Mouse (Mus musculus) limb, embryonic 14.5 days (tissue): ENCODE results near the gene Dnaja4. TPM values are rescaled to one million over a fixed set of nuclear protein-coding genes. Genes with fewer than 3 reads are reported as not detected.

Experiments
- ATAC-seq: fragments of 200-750 bp; cut with Nextera tagmentation; 2 replicates; pipeline ENCODE4 v1.8.0; 2017; ENCODE audit warnings: low read depth, moderate number of reproducible peaks, moderate TSS enrichment; ENCODE audit not compliant: low FRiP score
- DNase-seq: peaks from one replicate; pipeline ENCODE4 v3.0.0-alpha.2; 2015; ENCODE audit warnings: low spot score
- H3K27ac ChIP-seq: fragments of 300-500 bp; sonication (generic); replicated peaks from 2 replicates; pipeline ENCODE4 v1.5.1; 2014; ENCODE audit warnings: low read depth, mild to moderate bottlenecking, low read length, moderate library complexity, mixed read lengths
- H3K27me3 ChIP-seq: fragments of 300-500 bp; sonication (generic); 2 replicates; pipeline ENCODE4 v1.6.1; 2014; ENCODE audit warnings: low read length, mixed read lengths; ENCODE audit not compliant: control insufficient read depth, insufficient read depth
- H3K36me3 ChIP-seq: fragments of 300-500 bp; sonication (generic); 2 replicates; pipeline ENCODE4 v1.6.1; 2014; ENCODE audit warnings: mild to moderate bottlenecking, low read length, moderate library complexity, mixed read lengths; ENCODE audit not compliant: control insufficient read depth, insufficient read depth
- H3K4me1 ChIP-seq: fragments of 300-500 bp; sonication (generic); 2 replicates; pipeline ENCODE4 v1.6.1; 2014; ENCODE audit warnings: antibody characterized with exemption, low read length, mixed read lengths; ENCODE audit not compliant: control insufficient read depth, insufficient read depth
- H3K4me2 ChIP-seq: fragments of 300-500 bp; sonication (generic); replicated peaks from 2 replicates; pipeline ENCODE4 v1.6.1; 2014; ENCODE audit warnings: low read depth, mild to moderate bottlenecking, low read length, moderate library complexity; ENCODE audit not compliant: severe bottlenecking
- H3K4me3 ChIP-seq: fragments of 300-500 bp; sonication (generic); replicated peaks from 2 replicates; pipeline ENCODE4 v1.5.1; 2014; ENCODE audit warnings: low read length
- H3K9ac ChIP-seq: fragments of 300-500 bp; sonication (generic); 2 replicates; pipeline ENCODE4 v1.6.1; 2014; ENCODE audit warnings: mild to moderate bottlenecking, low read depth, low read length, moderate library complexity; ENCODE audit not compliant: severe bottlenecking
- H3K9me3 ChIP-seq: fragments of 300-500 bp; sonication (generic); 2 replicates; pipeline ENCODE4 v1.6.1; 2016; ENCODE audit warnings: low read length; ENCODE audit not compliant: control insufficient read depth
- POLR2A ChIP-seq: fragments of 200-500 bp; IDR thresholded peaks from 2 replicates; pipeline ENCODE4 v1.8.0; 2012; ENCODE audit warnings: inconsistent platforms, mild to moderate bottlenecking, moderate library complexity, borderline replicate concordance; ENCODE audit not compliant: insufficient read depth, insufficient read length; ENCODE audit errors: extremely low read depth
- WGBS: fragments of 180-500 bp; shearing (Covaris S2); extraction: QIAGEN DNeasy Blood & Tissue Kit; methylation state at CpG from one replicate; pipeline ENCODE4 v1.1.7; 2014; 5-methylcytosine and 5-hydroxymethylcytosine counted together
- polyA plus RNA-seq, 2 experiments: library from polyadenylated mRNA; depleted of rRNA in 1 of 2; stranded (reverse) in 1 of 2; unstranded in 1 of 2; fragments of >200 nt; fragmentation: Nextera tagmentation in 1 of 2; extraction: Ambion mirVana in 1 of 2; gene quantifications; 2 replicates each; pipeline versions ENCODE4 v1.2.1 to v1.2.3; 2012 to 2014

The Dnaja4 gene
- polyA plus RNA-seq, 2 experiments: 11.2 to 12.0 TPM

DNA sequence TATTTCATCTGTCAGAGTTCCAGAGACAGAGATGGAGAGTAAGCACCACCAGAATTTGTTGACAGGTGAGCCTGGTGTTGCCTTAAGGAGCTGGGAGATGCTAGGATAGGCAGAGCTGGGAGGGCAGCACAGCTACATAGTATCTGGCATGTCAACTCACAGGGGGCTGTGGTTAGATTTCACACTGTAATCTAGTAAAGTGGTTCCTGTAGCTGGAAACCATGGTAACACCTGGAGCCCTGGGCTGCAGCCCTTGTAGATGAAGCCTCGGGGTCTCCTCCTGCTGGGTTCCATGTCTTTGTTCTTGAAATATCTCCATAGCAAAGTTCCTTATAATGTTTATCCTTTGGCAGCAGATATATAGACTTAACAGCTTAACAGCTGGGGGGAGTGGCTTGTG is 6.9 kb downstream of the Dnaja4 start:
- DNase-seq: no peak

DNA sequence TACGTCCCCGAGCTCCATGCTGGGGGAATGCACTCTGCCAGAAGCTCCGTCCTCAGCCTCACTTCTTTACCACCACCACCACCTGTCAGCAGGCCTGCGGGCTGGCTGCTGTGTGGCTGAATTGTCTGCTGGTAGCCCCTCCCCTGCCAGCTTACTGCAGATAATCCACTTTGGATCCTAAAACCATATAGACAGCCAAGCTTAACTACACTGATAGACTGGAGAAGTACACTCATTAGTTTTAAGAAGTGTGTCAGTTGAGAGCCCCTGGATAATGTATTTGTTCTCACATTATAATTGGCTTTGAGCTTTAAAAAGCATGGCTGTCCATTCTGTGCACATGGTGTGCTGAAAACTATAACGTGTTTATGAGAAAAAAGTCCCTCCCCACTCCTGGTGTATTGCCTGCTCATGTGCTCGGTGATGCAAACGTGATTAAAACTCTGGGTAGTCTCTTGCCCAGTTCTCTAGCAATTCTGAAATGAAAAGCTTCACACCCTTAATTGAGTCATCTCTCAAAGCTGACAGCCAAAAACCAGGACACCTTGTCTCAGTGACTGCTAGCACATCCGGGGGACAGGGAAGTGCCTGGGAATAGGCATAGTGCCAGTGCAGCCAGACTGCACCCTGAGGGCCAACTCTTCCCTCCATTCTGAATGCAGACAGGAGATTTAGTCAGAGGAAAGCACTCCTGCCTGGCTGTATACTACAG is 8.8 kb downstream of the Dnaja4 start:
- Histone ChIP-seq H3K4me3 (no peak overlapping the region), H3K9ac (no peak overlapping the region), H3K4me1 (no peaks in the 10 kb centered on the region), H3K9me3 (no peaks in the 10 kb centered on the region), H3K36me3 (peaks cover 35% of the 10 kb centered on the region), H3K27me3 (no peaks in the 10 kb centered on the region), H3K4me2 (no peak overlapping the region), H3K27ac (no peak overlapping the region)
- WGBS: 48% methylated on average over 8 of the region's 8 CpGs
- TF ChIP-seq POLR2A: no peak
- no peak for ATAC-seq
- no peak for DNase-seq

More for the DNA sequence above, 6.9 kb downstream of the Dnaja4 start:
- TF ChIP-seq POLR2A: no peak
- H3K27ac ChIP-seq: no peak overlapping the region
- H3K9me3 ChIP-seq: no peaks in the 10 kb centered on the region
- 24% methylated on average over 1 of the region's 1 CpGs for WGBS
- H3K4me1 ChIP-seq: peaks cover 2% of the 10 kb centered on the region; the same call in 1 of the 2 replicates
- H3K4me3 ChIP-seq: no peak overlapping the region
- H3K9ac ChIP-seq: no peak overlapping the region
- H3K36me3 ChIP-seq: peaks cover 17% of the 10 kb centered on the region
- H3K27me3 ChIP-seq: no peaks in the 10 kb centered on the region
- no peak for ATAC-seq
- H3K4me2 ChIP-seq: no peak overlapping the region

DNA sequence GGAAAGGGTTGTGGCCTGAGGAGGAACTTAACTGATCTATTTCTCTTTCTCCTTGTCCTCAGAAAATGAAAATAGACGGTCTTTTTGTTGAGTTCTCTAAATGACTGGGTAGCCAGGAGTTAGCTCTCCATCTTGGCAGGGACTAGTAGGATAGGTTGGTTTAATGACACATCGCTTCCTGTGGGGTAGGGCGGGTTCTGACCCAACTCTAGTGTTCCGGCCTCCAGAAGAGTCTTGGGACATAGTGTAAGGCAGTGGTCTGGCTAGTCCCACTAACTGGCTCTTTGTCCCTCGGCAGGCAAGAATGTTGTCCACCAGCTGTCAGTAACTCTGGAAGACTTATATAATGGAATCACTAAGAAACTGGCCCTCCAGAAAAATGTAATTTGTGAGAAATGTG is 9.4 kb downstream of the Dnaja4 start:
- no peaks in the 10 kb centered on the region for H3K27me3 ChIP-seq
- H3K4me1 ChIP-seq: no peaks in the 10 kb centered on the region
- H3K4me2 ChIP-seq: no peak overlapping the region
- H3K4me3 ChIP-seq: no peak overlapping the region
- no peak for ATAC-seq
- H3K9me3 ChIP-seq: no peaks in the 10 kb centered on the region
- no peak for DNase-seq
- peaks cover 42% of the 10 kb centered on the region for H3K36me3 ChIP-seq
- no peak overlapping the region for H3K9ac ChIP-seq
- WGBS: 86% methylated on average over 5 of the region's 5 CpGs
- no peak overlapping the region for H3K27ac ChIP-seq
- TF ChIP-seq POLR2A: no peak

DNA sequence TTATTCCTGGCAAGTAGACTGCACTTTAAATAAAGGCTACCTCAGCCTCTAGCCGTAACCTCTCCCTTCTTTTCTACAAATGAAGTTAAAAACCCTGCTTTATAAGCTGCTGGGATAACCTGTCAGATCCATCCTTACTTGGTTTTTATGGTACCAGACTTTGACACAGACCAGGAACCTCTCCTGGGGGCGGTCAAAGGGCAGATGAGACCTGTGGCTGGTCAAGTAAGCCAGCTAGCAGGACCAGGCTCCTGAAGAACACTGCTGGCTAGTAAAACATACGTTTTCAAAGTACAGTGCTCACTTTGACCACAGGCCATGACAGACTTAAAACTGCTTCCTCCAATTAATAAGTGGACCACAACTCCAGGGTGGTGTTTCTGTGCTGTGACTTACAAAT is 17.1 kb downstream of the Dnaja4 start:
- TF ChIP-seq POLR2A: no peak
- H3K4me1 ChIP-seq: no peaks in the 10 kb centered on the region
- 80% methylated on average over 3 of the region's 3 CpGs for WGBS
- no peaks in the 10 kb centered on the region for H3K9me3 ChIP-seq
- H3K4me3 ChIP-seq: no peak overlapping the region
- DNase-seq (no peak), ATAC-seq (no peak)
- no peak overlapping the region for H3K9ac ChIP-seq
- no peaks in the 10 kb centered on the region for H3K27me3 ChIP-seq
- no peak overlapping the region for H3K4me2 ChIP-seq
- H3K36me3 ChIP-seq: peaks cover 96% of the 10 kb centered on the region
- H3K27ac ChIP-seq: no peak overlapping the region

DNA sequence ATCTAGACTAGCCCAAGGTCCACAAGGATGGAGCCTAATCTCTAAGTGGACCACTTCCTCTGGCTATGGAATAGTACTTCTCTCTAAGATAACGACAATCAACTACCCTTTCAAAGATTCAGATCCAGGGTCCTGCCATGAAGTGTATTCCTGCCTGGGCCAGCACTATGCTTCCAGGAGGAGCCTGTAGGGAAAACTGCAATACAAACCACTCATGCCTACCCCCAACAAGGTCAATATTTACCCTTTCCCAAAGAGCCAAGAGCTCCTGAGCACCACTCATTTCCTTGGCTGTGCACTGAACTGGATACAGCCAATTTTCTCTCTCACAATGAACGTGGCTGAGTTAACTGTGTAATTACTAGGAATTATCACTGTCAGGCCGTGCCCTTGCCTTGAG is 18.9 kb downstream of the Dnaja4 start:
- H3K4me1 ChIP-seq: no peaks in the 10 kb centered on the region
- DNase-seq: no peak
- peaks cover 91% of the 10 kb centered on the region for H3K36me3 ChIP-seq
- ATAC-seq: no peak
- H3K4me2 ChIP-seq: no peak overlapping the region
- 88% methylated on average over 3 of the region's 3 CpGs for WGBS
- H3K4me3 ChIP-seq: no peak overlapping the region
- H3K9me3 ChIP-seq: no peaks in the 10 kb centered on the region
- no peak overlapping the region for H3K27ac ChIP-seq
- no peaks in the 10 kb centered on the region for H3K27me3 ChIP-seq
- TF ChIP-seq POLR2A: no peak
- no peak overlapping the region for H3K9ac ChIP-seq
